Mouse (Mus musculus) layer of hippocampus, postnatal 14 days (tissue): ENCODE results near the gene Bcar3. TPM values are rescaled to one million over a fixed set of nuclear protein-coding genes. Genes with fewer than 3 reads are reported as not detected.

Source experiments
- DNase-seq, 2 experiments: peaks; one replicate each; pipeline ENCODE4 v3.0.0; 2021 to 2022; ENCODE audit warnings: low spot score in 2 of 2, mixed read lengths in 1 of 2
- total RNA-seq, 2 experiments: library from RNA; stranded (reverse); gene quantifications; 2 replicates each; pipeline ENCODE4 v1.2.3; 2021

Bcar3 gene
- total RNA-seq, 2 experiments from 2014 or later, result 10.3 to 11.0 TPM

GRCm38 (mm10) chr3:122509534-122510239, 215.8 kb downstream of the Bcar3 start:
- DNase-seq, result no peak

GRCm38 (mm10) chr3:122510240-122510750, 216.4 kb downstream of the Bcar3 start:
- DNase-seq, result no peak

- no peak for DNase-seq
Observed at GRCm38 (mm10) chr3:122510932-122511331, 217.0 kb downstream of the Bcar3 start.

- no peak for DNase-seq
Observed at GRCm38 (mm10) chr3:122511721-122512619, 218.0 kb downstream of the Bcar3 start.

GRCm38 (mm10) chr3:122512725-122513375, 218.9 kb downstream of the Bcar3 start:
- no peak for DNase-seq

GRCm38 (mm10) chr3:122515568-122516326, 221.8 kb downstream of the Bcar3 start:
- no peak for DNase-seq

- no peak for DNase-seq
Observed at GRCm38 (mm10) chr3:122516327-122516695, 222.4 kb downstream of the Bcar3 start.

GRCm38 (mm10) chr3:122517726-122518125, 223.8 kb downstream of the Bcar3 start:
- DNase-seq, result no peak

GRCm38 (mm10) chr3:122518231-122518736, 224.3 kb downstream of the Bcar3 start:
- DNase-seq, result no peak

- no peak for DNase-seq
Observed at GRCm38 (mm10) chr3:122519082-122519481, 225.1 kb downstream of the Bcar3 start.

GRCm38 (mm10) chr3:122520365-122520764, 226.4 kb downstream of the Bcar3 start:
- no peak for DNase-seq

GRCm38 (mm10) chr3:122520875-122521274, 226.9 kb downstream of the Bcar3 start:
- DNase-seq, result no peak

- no peak for DNase-seq
Observed at GRCm38 (mm10) chr3:122521294-122521693, 227.4 kb downstream of the Bcar3 start.

GRCm38 (mm10) chr3:122528477-122528876, 234.5 kb downstream of the Bcar3 start:
- DNase-seq, result no peak

- DNase-seq, result no peak
Observed at GRCm38 (mm10) chr3:122535938-122536703, 242.2 kb downstream of the Bcar3 start.

- DNase-seq, result no peak
Observed at GRCm38 (mm10) chr3:122538851-122539250, 244.9 kb downstream of the Bcar3 start.

- DNase-seq, result no peak
Observed at GRCm38 (mm10) chr3:122539961-122540690, 246.2 kb downstream of the Bcar3 start.

GRCm38 (mm10) chr3:122540918-122541317, 247.0 kb downstream of the Bcar3 start:
- DNase-seq, result no peak

- DNase-seq, result no peak
Observed at GRCm38 (mm10) chr3:122545346-122545745, 251.4 kb downstream of the Bcar3 start.
